Mouse (Mus musculus): ENCODE measurements around the gene Sh3bgrl2. TPM values are rescaled to one million over a fixed set of nuclear protein-coding genes. Genes with fewer than 3 reads are reported as not detected.

Gene Sh3bgrl2
- polyA plus RNA-seq, 1 experiment from 2014 or later, result 13.9 TPM

GRCm38 (mm10) chr9:83549866-83550265 lies 1.7 kb downstream of the Sh3bgrl2 start:
- Histone ChIP-seq H3K4me2 (ENCODE audit: low read length) (peak overlapping the region; percentile 80), H3K4me3 (ENCODE audit: control insufficient read depth in 1 of 2, insufficient read depth in 1 of 2, low read depth in 1 of 2, low read length in 2 of 2) (no peak overlapping the region), H3K27me3 (ENCODE audit: control insufficient read depth, insufficient read depth, low read length) (no peaks in the 10 kb centered on the region), H3K9ac (ENCODE audit: low read length) (no peak overlapping the region), H3K36me3 (ENCODE audit: control insufficient read depth, insufficient read depth, low read length) (no peaks in the 10 kb centered on the region), H3K27ac (replicated peaks in 1 of 2; ENCODE audit: control insufficient read depth in 1 of 2, insufficient read depth in 1 of 2, low read depth in 2 of 2, low read length in 2 of 2) (no peak overlapping the region), H3K4me1 (ENCODE audit: control insufficient read depth in 2 of 2, insufficient read depth in 2 of 2, low read length in 2 of 2) (peaks cover 0 to 4% of the 10 kb centered on the region in 2 experiments; a peak in 1 of 4 replicates), H3K9me3 (ENCODE audit: control insufficient read depth, low read length) (no peaks in the 10 kb centered on the region)
- no peak for ATAC-seq (ENCODE audit: insufficient number of reproducible peaks, insufficient read depth, low FRiP score, low read depth)
- 90% methylated on average over 6 of the region's 6 CpGs for WGBS

DNA sequence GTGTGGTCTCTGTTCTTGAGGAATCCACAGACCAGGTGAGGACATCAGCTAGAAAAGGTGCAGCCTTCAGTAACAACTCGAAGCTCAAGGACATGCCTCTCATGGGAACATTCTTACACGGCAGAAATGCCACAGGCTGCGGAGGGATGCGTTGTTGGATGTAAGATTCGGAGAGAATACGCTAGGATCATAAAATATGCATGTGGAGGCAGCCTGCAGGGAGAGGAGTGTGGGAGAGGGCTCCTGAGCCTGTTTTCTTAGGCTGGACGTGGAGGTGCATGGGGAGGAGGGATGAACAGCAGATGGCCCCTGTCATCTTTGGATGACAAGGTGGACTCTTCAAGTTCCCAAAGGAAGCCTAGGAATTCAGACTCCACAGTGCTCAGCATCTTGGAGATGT lies 3.0 kb downstream of the Sh3bgrl2 start:
- no peak for ATAC-seq (ENCODE audit: insufficient number of reproducible peaks, insufficient read depth, low FRiP score, low read depth)
- WGBS, result 73% methylated on average over 7 of the region's 7 CpGs

DNA sequence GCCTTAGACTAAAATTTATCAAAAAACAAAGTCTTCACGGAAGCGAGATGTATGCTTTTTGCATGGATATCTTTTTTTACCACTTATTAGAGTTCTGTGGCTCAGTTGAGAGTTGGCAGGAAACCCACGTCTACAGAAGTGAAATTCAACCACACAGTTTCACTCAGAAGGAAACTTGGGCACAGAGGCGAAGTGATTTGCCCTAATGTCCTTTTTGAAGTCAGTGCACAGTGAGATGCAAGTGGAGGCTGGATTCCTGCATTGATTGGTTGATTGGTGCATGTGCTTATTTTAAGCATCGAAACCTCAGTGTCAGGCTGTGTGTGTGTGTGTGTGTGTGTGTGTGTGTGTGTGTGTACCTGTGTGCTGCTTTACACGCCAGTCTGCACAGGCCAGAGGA lies 3.5 kb downstream of the Sh3bgrl2 start:
- Histone ChIP-seq H3K27ac (replicated peaks in 1 of 2; ENCODE audit: control insufficient read depth in 1 of 2, insufficient read depth in 1 of 2, low read depth in 2 of 2, low read length in 2 of 2) (no peak overlapping the region; a peak in 1 of 4 replicates), H3K4me2 (ENCODE audit: low read length) (no peak overlapping the region), H3K27me3 (ENCODE audit: control insufficient read depth, insufficient read depth, low read length) (no peaks in the 10 kb centered on the region), H3K36me3 (ENCODE audit: control insufficient read depth, insufficient read depth, low read length) (no peaks in the 10 kb centered on the region), H3K9ac (ENCODE audit: low read length) (no peak overlapping the region), H3K9me3 (ENCODE audit: control insufficient read depth, low read length) (no peaks in the 10 kb centered on the region), H3K4me1 (ENCODE audit: control insufficient read depth in 2 of 2, insufficient read depth in 2 of 2, low read length in 2 of 2) (peaks cover 5 to 6% of the 10 kb centered on the region in 2 experiments), H3K4me3 (ENCODE audit: control insufficient read depth in 1 of 2, insufficient read depth in 1 of 2, low read depth in 1 of 2, low read length in 2 of 2) (no peak overlapping the region)
- 82% methylated on average over 6 of the region's 6 CpGs for WGBS
- no peak for ATAC-seq (ENCODE audit: insufficient number of reproducible peaks, insufficient read depth, low FRiP score, low read depth)

More for the DNA sequence above, 3.0 kb downstream of the Sh3bgrl2 start:
- no peaks in the 10 kb centered on the region for H3K36me3 ChIP-seq (ENCODE audit: control insufficient read depth, insufficient read depth, low read length)
- H3K27ac ChIP-seq (replicated peaks in 1 of 2; ENCODE audit: control insufficient read depth in 1 of 2, insufficient read depth in 1 of 2, low read depth in 2 of 2, low read length in 2 of 2), result no peak overlapping the region; a peak in 1 of 4 replicates
- H3K9ac ChIP-seq (ENCODE audit: low read length), result no peak overlapping the region
- no peaks in the 10 kb centered on the region for H3K27me3 ChIP-seq (ENCODE audit: control insufficient read depth, insufficient read depth, low read length)
- no peak overlapping the region for H3K4me2 ChIP-seq (ENCODE audit: low read length)
- no peak overlapping the region for H3K4me3 ChIP-seq (ENCODE audit: control insufficient read depth in 1 of 2, insufficient read depth in 1 of 2, low read depth in 1 of 2, low read length in 2 of 2)
- no peaks in the 10 kb centered on the region for H3K9me3 ChIP-seq (ENCODE audit: control insufficient read depth, low read length)
- peaks cover under 1 to 4% of the 10 kb centered on the region in 2 experiments; a peak in 2 of 4 replicates for H3K4me1 ChIP-seq (ENCODE audit: control insufficient read depth in 2 of 2, insufficient read depth in 2 of 2, low read length in 2 of 2)

GRCm38 (mm10) chr9:83555580-83555979 lies 7.5 kb downstream of the Sh3bgrl2 start:
- H3K4me3 ChIP-seq (ENCODE audit: control insufficient read depth in 1 of 2, insufficient read depth in 1 of 2, low read depth in 1 of 2, low read length in 2 of 2), result no peak overlapping the region
- WGBS, result 89% methylated on average over 2 of the region's 2 CpGs
- no peaks in the 10 kb centered on the region for H3K36me3 ChIP-seq (ENCODE audit: control insufficient read depth, insufficient read depth, low read length)
- H3K9ac ChIP-seq (ENCODE audit: low read length), result no peak overlapping the region
- no peak for ATAC-seq (ENCODE audit: insufficient number of reproducible peaks, insufficient read depth, low FRiP score, low read depth)
- no peak overlapping the region for H3K4me2 ChIP-seq (ENCODE audit: low read length)
- H3K4me1 ChIP-seq (ENCODE audit: control insufficient read depth in 2 of 2, insufficient read depth in 2 of 2, low read length in 2 of 2), result peaks cover 22 to 23% of the 10 kb centered on the region in 2 experiments
- H3K9me3 ChIP-seq (ENCODE audit: control insufficient read depth, low read length), result no peaks in the 10 kb centered on the region
- H3K27me3 ChIP-seq (ENCODE audit: control insufficient read depth, insufficient read depth, low read length), result no peaks in the 10 kb centered on the region
- H3K27ac ChIP-seq (replicated peaks in 1 of 2; ENCODE audit: control insufficient read depth in 1 of 2, insufficient read depth in 1 of 2, low read depth in 2 of 2, low read length in 2 of 2), result no peak overlapping the region

DNA sequence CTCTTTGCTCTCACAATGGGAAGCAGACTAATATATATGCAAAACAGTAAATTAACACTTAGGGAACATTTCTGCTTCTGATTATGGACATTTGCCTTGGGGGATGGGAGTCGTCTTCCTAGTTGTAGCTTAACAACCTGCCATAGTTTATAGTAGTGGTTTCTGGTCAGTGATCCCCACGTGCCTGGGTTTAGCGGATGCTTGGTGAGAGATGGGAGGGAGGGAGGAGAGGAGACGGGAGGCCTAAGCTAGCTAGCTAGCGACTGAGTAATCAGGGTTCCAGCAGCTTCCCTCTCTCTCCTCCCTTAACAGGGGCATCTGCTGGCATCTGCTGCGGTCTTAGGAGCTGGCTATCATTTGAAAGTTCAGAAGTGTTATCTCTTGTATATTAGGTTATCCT lies 8.1 kb downstream of the Sh3bgrl2 start:
- WGBS, result 14% methylated on average over 6 of the region's 6 CpGs
- H3K4me3 ChIP-seq (ENCODE audit: control insufficient read depth in 1 of 2, insufficient read depth in 1 of 2, low read depth in 1 of 2, low read length in 2 of 2), result no peak overlapping the region
- H3K27me3 ChIP-seq (ENCODE audit: control insufficient read depth, insufficient read depth, low read length), result no peaks in the 10 kb centered on the region
- peak overlapping the region in 1 of 2 experiments; percentile 61; a peak in 2 of 4 replicates for H3K27ac ChIP-seq (replicated peaks in 1 of 2; ENCODE audit: control insufficient read depth in 1 of 2, insufficient read depth in 1 of 2, low read depth in 2 of 2, low read length in 2 of 2)
- H3K36me3 ChIP-seq (ENCODE audit: control insufficient read depth, insufficient read depth, low read length), result no peaks in the 10 kb centered on the region
- H3K9me3 ChIP-seq (ENCODE audit: control insufficient read depth, low read length), result no peaks in the 10 kb centered on the region
- no peak for ATAC-seq (ENCODE audit: insufficient number of reproducible peaks, insufficient read depth, low FRiP score, low read depth)
- peak overlapping the region; percentile 18; the same call in 1 of the 2 replicates for H3K4me2 ChIP-seq (ENCODE audit: low read length)
- peak overlapping the region; percentile 12; the same call in 1 of the 2 replicates for H3K9ac ChIP-seq (ENCODE audit: low read length)
- H3K4me1 ChIP-seq (ENCODE audit: control insufficient read depth in 2 of 2, insufficient read depth in 2 of 2, low read length in 2 of 2), result peaks cover 27% of the 10 kb centered on the region in 2 experiments

DNA sequence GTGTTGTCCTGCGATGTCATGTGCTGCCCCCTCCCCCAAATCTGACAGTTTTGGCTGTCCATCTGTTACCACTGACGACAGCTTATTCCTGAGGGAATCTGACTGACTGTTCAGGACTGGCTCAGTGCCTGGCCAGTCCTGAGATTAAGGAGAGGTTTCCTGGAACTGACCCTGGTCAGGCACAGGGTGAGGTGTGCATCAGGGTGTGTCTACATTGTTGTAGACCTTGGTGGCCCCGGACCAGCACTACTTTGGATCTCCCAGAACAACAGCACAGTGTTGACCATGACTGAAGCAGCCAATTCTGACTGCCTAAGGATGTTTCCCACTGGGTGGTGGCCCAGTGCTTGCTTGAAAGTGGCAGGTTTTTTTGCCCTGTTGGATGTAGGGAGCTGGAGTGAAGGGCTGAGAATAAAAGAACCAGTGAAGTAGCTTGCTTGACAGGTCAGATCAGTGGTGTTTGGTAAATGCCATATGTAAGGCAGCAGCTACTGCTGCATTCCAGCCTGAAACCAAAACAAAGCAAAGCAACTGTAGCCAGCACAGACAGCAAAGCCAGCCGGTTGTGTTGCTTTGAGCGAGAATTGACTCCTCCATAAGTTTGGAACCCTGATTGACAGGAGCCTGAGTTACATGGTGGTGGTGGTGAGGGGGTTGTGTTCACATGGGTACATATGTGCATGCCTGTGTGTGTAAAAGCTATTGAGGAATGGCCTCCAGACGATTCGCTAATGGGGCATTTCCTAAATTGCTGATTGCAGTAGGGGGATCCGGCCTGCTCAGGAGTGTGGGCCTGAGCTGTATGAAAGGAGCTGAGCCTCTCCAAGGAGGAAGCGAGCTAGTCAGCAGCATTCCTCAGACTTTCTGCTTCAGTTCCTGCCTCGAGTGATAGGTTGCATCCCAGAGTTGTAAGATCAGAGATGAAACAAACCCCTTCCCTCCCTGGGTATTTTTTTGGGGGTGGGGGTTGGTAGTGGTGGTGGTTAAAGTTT lies 8.9 kb downstream of the Sh3bgrl2 start:
- no peaks in the 10 kb centered on the region for H3K36me3 ChIP-seq (ENCODE audit: control insufficient read depth, insufficient read depth, low read length)
- H3K4me3 ChIP-seq (ENCODE audit: control insufficient read depth in 1 of 2, insufficient read depth in 1 of 2, low read depth in 1 of 2, low read length in 2 of 2), result no peak overlapping the region
- WGBS, result 35% methylated on average over 10 of the region's 10 CpGs
- H3K9me3 ChIP-seq (ENCODE audit: control insufficient read depth, low read length), result no peaks in the 10 kb centered on the region
- H3K4me2 ChIP-seq (ENCODE audit: low read length), result peak overlapping the region; percentile 18; the same call in 1 of the 2 replicates
- H3K27ac ChIP-seq (replicated peaks in 1 of 2; ENCODE audit: control insufficient read depth in 1 of 2, insufficient read depth in 1 of 2, low read depth in 2 of 2, low read length in 2 of 2), result peak overlapping the region; percentile 34 to 61
- H3K4me1 ChIP-seq (ENCODE audit: control insufficient read depth in 2 of 2, insufficient read depth in 2 of 2, low read length in 2 of 2), result peaks cover 27% of the 10 kb centered on the region in 2 experiments
- H3K9ac ChIP-seq (ENCODE audit: low read length), result peak overlapping the region; percentile 38; the same call in 1 of the 2 replicates
- no peaks in the 10 kb centered on the region for H3K27me3 ChIP-seq (ENCODE audit: control insufficient read depth, insufficient read depth, low read length)
- ATAC-seq (ENCODE audit: insufficient number of reproducible peaks, insufficient read depth, low FRiP score, low read depth), result peak; percentile 51

GRCm38 (mm10) chr9:83560670-83561069 lies 12.5 kb downstream of the Sh3bgrl2 start:
- H3K4me1 ChIP-seq (ENCODE audit: control insufficient read depth in 2 of 2, insufficient read depth in 2 of 2, low read length in 2 of 2), result peaks cover 42 to 54% of the 10 kb centered on the region in 2 experiments
- 7% methylated on average over 4 of the region's 4 CpGs for WGBS
- H3K27me3 ChIP-seq (ENCODE audit: control insufficient read depth, insufficient read depth, low read length), result no peaks in the 10 kb centered on the region
- peak overlapping the region in 1 of 2 experiments; percentile 30; a peak in 1 of 4 replicates for H3K27ac ChIP-seq (replicated peaks in 1 of 2; ENCODE audit: control insufficient read depth in 1 of 2, insufficient read depth in 1 of 2, low read depth in 2 of 2, low read length in 2 of 2)
- H3K9ac ChIP-seq (ENCODE audit: low read length), result no peak overlapping the region
- H3K36me3 ChIP-seq (ENCODE audit: control insufficient read depth, insufficient read depth, low read length), result no peaks in the 10 kb centered on the region
- 0 out of 2 replicates have a peak overlapping the region, but pooled peaks have one; percentile 9 for H3K4me2 ChIP-seq (ENCODE audit: low read length)
- H3K9me3 ChIP-seq (ENCODE audit: control insufficient read depth, low read length), result no peaks in the 10 kb centered on the region
- ATAC-seq (ENCODE audit: insufficient number of reproducible peaks, insufficient read depth, low FRiP score, low read depth), result peak; percentile 40; the same call in 1 of the 2 replicates
- H3K4me3 ChIP-seq (ENCODE audit: control insufficient read depth in 1 of 2, insufficient read depth in 1 of 2, low read depth in 1 of 2, low read length in 2 of 2), result no peak overlapping the region
